Mouse (Mus musculus) monocyte, adult 5-6 weeks (primary cell): ENCODE measurements around the gene Zfyve9. TPM values are rescaled to one million over a fixed set of nuclear protein-coding genes. Genes with fewer than 3 reads are reported as not detected.

Experiments used
- ATAC-seq: fragments of 153-309, 156-312 bp; replicated peaks from 2 replicates; pipeline ENCODE4 v1.8.0; 2017; ENCODE audit warnings: mild to moderate bottlenecking; ENCODE audit not compliant: low TSS enrichment, insufficient number of reproducible peaks, severe bottlenecking, poor library complexity, low FRiP score
- total RNA-seq: library from RNA; stranded (forward); fragments of 200-1000, 200-491, 200-594 nt; gene quantifications from 3 replicates; pipeline ENCODE4 v1.2.3, GENCODE M21; 2017

Gene Zfyve9
- total RNA-seq, result 93.3 to 121 TPM (median 117 TPM) in 3 replicates

DNA sequence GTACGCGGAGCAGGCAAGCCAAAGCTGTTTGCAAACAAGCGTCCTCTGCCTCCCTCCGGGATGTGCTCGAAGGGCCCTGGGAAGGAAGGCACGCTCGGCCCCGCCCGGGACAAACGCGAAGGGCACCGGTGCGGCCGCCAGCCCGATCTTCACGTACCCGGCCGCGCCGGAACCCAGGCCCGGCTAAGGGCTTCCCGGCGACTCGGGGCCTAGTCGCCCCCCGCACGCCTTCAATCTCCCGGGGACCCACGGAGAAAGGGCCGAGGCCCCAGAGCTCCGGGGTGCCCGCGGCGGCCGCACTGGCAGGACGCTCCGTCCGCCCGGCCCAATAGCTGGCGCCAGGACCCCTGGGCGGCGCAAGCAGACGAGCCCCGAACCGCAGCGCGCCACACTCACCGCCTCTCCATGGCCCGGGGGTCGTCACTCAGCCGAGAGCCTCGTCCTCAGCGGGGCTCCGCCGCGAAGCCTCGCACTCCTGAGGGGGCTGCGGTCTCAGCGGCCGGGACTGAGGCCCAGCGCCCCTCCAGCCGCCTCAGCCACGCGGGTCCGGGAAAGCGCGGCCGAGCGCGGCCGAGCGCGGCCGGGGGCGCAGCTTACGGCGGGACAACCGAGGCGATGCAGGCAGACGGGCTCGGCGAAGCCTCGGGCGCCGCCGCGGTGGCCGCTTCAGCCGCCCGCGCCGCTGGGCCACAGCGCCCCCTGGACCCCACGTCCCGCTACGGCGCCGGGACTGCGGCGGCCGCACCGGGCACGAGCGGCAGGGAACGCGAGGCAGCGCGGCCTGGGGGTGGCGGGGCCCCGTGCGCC, at the start of gene Zfyve9:
TSS of gene Zfyve9 (minus strand) at position 742 of the 807 bp plus-strand sequence.
- 0 out of 2 replicates have a peak, but pooled peaks have one; percentile 37 for ATAC-seq

DNA sequence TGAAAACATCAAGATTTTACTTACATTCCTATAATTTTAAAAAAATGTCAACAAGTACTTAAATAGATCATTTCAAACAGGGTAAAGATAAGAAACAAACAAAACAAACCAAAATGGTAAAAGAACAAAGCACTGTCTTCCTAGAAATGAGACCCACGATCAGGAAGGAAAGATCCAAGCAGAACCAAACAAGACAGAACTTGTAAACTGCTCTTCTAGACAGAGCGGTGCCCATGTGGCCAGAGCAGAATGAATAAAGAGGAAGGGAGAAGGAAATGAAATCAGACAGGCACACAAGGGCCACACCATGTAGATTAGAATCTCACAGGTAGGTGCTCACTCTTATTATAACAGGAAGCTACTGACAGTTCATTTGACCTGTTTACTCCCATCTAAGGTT, 46.0 kb upstream of the Zfyve9 start:
- no peak for ATAC-seq

DNA sequence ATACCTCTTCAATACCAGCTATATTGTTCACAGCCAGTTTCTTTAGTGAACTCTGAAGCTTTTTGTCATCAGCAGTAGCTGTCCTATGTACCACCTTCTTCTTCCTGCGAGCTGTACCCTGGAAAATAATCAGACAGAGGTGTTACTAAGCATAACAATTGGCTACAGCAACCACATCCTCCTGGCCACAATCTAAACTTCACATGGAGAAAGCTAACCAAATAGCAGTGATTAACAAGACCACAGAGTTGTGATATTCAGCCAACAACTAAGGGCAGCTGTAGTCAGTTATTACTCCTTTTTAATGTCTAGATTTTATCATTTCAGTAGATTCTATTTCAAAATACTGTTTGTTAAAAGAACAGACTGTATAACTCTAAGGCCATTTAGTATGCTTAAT, 45.5 kb upstream of the Zfyve9 start:
- ATAC-seq, result 0 out of 2 replicates have a peak, but pooled peaks have one; percentile 27

DNA sequence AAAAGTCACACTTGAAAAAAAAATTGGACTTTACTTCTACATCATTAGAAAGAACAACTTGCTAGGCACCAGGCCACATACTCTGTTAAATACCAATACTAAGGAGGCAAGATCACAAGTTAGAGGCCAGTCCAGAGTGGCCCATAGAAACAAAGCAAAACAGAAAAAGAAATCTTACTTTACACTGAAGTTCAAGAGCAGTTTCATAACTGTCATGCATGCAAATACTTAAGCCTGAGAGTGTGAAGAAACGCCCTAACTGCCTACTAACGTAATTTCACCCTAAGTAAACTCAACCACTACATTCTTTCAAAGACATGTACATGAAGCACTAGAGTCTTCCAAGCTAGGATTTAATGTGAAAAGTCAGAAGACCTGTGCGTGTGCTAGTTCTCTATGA, 45.1 kb upstream of the Zfyve9 start:
- no peak for ATAC-seq

DNA sequence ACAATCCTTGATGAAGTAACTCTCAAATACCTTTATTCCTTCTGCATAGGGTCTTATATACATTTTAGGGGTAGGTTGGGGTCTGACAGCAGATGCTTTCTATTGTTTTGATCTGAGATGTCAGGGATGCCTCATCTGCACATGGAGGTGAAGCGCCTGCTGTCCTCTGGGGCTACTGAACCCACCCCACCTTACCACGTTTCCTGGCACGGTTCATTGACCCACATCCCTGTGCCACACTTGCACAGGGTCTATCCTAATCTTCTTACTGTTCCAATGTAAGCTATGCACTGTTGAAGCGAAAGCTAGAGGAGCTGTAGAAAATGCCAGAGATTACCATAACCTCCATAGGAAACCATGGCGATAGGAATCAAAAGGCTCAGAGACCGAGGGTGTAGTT, 31.0 kb upstream of the Zfyve9 start:
- ATAC-seq, result no peak

DNA sequence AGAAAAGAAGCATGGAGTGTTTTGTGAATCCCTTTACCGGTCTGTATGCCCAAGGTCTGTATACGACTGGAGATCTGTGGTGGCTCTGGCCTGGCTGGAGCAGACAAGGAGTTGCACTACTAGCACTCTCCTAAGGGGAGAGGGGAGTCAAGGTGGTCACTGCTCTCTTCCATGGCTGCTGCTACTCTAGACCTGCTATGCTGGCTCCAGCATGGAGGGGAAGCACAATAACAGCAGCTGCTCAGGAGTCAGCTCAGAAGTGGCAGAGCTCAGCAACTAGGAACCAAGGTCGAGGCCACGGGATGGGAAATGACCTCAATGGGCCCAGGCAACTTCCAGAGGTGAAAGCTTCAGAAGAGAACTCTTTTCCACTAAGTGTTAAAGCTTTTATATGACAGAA, 30.5 kb upstream of the Zfyve9 start:
- ATAC-seq, result no peak

DNA sequence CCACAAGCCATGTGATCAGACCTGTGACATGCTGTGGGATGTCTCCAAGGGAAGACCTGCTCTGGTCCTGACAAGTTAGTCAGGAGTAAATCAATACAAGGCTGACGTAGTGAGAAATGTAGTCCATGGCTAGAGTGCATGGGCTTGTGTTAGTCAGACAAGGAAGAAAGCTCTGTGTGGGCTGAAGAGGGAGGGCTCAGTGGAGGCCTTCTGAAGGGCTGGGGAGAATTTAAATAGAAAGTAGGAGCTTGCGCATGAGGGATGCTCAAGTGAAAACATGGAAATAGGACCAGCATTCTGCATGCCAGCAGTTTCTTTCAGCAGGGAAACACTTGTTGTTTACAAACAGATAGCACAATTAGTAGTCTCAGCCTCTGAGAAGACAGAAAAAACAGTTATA, 22.9 kb upstream of the Zfyve9 start:
- no peak for ATAC-seq

DNA sequence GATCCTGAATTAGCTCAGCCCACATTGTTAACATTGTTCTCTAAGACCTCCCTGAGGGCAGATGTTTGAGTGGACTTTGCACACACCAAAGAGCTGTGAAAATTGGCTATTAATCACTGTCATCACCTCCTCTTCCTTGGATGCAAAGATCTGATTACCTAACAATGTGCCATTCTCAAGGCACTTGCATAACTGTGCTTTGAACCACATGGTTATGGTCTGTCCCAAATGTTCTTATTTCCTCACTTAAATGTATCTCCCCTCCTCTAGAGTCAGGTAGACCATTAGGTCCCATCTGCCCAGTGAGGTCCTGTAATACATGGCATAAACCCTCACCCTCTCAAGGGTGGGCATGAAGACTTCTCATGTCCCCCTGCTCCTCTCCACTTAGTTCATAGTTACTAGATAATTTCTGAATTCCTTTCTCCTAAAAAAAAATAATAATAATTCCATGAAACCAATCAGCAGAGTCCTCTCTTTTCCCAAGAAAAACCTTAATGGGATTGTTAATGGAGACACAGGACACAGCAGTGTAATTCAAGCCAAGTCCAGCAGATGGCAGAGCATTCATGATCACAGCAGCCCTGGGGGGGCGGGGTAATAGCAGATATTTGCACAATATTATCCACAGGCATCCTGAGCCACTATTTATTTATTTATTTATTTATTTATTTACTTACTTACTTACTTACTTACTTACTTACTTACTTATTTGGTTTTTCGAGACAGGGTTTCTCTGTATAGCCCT, 17.7 kb upstream of the Zfyve9 start:
- peak; percentile 93 for ATAC-seq

DNA sequence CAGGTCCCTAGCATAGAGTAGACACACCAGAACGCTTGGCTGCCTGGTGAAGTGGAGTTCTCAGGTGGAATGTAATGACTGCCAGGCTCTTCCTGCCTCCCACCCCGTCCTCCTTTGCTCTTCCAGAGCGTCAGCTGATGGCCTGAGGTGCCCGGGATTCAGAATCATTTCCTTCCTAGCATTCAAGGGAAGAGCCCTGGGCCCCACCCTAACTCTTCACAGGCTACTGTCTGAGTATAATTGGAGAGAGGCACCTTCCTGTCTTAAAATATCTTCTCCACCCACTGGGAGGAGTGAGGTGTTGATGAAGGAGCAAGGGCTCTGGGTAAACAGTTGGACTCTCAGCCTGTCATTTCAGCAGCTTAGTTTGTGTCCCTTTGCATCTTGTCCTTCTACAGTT, 16.1 kb upstream of the Zfyve9 start:
- ATAC-seq, result no peak

DNA sequence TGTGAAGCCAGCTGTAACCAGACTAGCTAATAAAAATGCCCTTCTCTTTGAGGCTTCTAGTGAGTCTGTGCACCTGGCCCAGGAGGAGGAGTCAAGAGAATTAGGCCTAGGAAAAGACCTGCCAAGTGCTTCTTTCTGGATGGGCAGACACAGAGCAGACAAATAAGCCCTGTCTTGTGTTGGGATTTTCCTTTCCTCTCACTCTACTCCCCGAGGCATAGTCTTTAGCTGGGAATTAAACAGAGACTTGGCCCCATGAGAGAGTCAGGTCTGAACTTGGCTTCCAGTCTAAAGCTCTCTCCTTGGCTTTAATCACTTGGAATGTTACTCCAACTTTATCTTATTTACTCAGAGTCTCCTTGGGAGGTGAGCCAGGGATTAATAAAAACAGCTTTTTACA, 13.3 kb upstream of the Zfyve9 start:
- no peak for ATAC-seq

DNA sequence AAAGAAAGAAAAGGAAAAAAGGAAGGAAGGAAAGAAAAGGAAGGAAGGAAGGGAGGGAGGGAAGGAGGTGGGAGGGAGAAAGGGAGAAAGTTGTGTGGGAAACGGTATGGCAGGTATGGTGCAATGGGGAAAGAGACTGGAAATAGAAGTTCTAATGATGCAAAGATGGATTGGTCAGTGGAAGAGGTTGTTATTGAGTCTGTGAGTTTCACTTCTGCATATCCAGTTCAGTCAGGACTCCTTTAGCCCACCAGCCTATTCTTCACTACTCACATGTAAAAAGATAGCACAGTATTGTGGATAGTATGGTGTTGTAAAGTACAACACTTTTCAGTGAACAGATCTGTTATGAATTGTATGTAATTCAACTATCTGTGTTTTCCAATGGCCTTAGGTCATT, 9.9 kb upstream of the Zfyve9 start:
- peak; percentile 78 for ATAC-seq

DNA sequence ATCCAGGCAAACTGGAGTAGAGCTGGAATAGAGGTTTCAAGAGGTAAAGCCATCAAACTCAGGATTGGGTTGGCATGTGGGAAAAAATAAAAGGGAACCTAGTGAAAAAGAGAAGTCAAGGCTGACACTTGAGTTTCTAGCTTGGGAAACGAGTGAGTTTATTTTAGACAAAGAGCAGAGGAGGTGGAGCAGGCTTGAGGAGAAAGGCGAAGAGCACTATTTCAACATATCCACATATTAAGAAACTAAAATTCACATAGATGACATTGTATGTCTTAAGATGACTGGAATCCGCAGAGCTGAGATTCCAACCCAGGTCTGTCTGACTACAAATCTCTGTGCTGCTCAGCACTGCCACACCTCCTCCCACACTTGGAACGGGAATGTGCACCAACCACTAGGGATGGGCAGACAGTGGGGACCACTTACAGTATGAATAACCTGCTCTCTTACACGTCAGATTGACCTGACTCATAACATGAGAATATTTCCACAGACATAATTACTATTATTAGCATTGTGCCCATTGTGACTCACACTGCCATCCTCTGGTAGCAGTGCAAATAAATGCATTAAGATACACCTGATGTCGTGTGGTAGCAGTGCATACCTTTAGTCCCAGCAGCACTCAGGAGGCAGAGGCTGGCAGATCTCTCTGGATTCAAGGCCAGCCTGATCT, 8.8 kb upstream of the Zfyve9 start:
- ATAC-seq, result peak; percentile 85

DNA sequence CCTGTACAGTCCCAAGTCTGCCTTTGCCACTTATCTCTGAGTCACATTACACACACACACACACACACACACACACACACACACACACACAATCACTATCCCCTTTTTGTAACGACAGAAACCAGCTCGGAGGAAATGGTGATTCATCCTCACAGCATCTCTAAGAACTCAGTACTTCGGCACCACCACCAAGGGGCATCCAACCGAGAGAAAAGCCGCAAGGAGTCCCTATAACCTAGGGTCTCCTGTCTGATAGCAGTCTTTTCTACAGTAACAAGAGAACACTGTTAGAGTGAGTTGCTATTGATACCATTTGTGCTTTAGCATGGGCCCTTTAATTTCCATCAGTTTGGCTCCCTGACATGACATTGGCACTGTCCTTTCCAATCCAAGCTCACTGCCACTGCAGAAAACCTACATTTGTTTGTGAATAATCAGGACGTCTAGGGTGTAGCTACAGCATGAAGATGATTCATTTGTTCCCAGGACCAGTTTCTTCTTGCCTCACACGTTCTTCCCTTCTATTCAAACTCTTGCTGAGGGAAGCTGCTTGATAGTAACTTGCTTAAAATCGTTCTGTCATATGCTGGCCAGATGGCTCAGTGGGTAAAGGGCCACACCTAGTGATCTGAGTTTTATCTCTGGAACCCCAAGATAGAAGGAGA, 2.0 kb upstream of the Zfyve9 start:
- ATAC-seq, result peak; percentile 27; the same call in 1 of the 2 replicates

DNA sequence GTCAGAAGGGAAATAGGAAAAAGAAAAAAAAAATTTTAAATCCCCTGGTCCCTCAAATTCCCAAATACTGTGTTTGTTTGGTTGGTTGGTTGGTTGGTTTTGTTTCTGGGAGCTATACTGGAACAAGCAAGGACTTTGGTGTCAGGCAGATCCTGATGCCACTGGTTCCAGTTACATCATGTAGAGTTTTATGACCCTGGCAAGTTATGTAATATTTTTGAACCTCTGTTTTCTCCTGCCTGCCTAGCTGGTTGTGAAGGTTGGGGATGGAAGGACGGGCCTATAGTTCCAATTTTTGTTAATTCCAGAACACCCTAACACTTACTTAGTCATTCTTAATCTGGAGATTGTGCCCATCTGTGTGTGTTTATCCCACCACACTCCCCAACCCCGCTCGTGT, 998 bp upstream of the Zfyve9 start:
- no peak for ATAC-seq

DNA sequence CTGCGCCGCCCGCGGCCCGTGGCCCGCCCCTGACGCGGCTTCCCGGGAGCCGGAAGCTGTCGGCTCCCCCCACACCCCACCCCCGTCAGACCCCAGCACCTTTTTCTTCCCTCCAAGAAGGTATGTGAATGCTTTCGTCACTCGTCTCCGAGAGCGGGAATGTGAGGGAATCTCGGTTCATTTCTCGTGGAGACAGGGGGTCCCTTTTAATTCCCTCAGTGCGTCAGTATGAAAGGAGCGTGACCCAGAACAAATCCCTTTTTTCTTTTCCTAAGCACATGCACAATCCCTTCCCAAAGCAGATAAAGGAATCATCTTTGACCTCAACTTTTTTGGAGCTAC, 237 bp upstream of the Zfyve9 start:
- ATAC-seq, result 0 out of 2 replicates have a peak, but pooled peaks have one; percentile 7

DNA sequence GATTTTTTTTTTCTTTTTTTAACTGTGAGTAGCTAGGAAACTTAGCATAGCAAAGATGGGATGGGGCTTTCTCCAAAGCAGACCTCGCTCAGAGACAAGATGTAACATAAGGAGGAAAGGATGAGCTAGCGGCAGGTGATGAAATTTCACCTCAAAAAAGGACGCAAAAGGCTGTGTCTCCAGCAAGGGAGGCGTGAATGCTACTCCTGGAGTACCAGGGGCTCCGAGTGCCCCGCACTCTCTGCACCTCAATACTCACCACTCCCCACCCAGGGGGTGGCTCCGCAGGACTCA, 888 bp downstream of the Zfyve9 start:
- peak; percentile 13; the same call in 1 of the 2 replicates for ATAC-seq

DNA sequence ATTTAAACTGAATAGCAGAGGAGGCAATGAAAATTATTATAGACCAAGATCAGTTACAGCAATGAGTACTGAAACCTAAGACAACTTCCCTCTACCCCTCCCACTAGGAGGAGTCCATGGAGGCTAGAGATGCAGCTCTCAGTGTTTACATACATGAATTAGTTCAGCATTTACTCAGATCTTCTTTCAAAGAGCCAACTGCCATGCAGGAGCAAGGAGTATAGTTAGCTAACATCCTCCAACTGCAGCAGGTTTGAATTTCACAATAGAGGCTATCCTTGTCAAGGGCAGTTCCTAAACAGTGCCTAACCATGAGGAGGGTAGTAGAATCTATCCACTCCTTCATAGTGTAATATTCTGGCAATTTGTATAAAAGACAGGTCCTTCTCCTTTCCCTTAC, 12.1 kb downstream of the Zfyve9 start:
- peak; percentile 71 for ATAC-seq

DNA sequence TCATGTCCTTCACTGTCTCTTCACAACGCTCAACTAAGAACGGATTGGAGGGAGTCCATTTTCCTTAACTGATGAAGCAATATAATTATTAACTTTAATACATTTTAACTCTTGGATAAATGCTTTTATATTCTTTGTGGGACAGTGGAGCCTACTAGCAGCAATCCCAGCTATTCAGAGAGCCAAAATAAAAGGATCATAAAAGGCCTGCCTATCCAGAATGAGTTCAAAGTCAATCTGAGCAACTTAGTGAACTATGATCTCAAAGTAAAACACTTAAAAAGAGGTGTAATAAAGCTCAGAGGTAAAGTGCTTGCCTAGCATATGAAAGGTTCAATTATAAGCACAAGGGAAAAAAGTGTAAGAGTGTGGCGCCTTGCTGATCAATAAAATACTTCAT, 21.0 kb downstream of the Zfyve9 start:
- ATAC-seq, result no peak

DNA sequence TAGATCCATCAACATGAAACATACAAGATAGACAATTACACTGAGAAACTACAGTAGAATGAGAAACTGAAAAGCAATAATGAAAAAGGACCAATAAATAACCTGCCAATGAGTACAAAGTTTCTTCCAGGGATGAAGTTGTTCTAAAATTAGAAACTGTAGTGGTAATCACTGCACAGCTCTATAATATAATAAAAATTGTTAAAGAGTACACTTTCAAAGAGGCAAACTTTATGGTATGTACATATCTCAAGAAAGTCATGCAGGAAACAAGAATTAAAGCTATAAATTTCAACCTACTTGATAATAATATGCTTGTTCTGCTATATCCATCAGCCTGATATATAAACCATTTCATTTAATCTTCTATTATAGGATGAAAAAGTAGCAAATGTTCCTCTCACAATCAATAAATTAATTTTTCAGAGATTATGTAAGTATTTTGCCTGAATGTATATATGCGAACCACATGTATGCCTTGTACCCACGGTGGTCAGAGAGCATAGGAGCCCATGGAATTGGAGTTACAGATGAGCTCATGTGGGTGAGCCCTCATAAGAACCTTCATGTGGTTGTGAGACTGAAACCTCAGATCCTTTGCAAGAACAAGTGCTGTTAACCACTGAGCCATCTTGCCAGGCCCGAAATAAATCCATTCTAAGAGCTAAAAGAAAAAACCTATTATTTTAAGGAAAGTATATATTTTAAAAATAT, 34.3 kb downstream of the Zfyve9 start:
- ATAC-seq, result no peak
